Mouse (Mus musculus): Measurements from ENCODE around the gene Fam168b. TPM values are rescaled to one million over a fixed set of nuclear protein-coding genes. Genes with fewer than 3 reads are reported as not detected.

Gene Fam168b
- polyA plus RNA-seq, 1 experiment from 2014 or later, result 65.7 TPM

DNA sequence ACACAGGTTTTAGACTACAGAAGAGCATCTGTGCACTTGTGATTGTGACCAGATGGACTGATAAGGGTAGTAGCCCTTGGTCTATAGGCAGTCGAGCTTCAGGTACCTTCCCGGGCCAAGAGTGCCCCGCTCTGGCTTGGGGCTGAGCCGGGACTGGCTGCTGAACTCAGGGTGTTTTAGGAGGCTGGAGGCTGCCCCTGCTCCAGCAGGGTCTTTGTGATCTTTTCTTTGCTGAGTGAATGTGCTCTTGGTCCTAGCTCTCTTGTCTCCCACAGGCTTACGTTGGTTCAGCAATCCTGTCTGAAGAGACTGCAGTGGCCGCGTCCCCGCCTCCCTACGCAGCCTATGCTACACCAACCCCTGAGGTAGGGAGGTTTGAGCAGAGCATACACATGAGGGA lies 23.0 kb upstream of the Fam168b start:
- no peaks in the 10 kb centered on the region for H3K27me3 ChIP-seq (replicated peaks)
- no peak for ATAC-seq (ENCODE audit: insufficient number of reproducible peaks, low FRiP score)
- H3K4me3 ChIP-seq, result no peak overlapping the region
- H3K9me3 ChIP-seq (replicated peaks), result no peaks in the 10 kb centered on the region
- H3K9ac ChIP-seq, result no peak overlapping the region
- 83% methylated on average over 9 of the region's 9 CpGs for WGBS
- H3K27ac ChIP-seq (ENCODE audit: poor library complexity, severe bottlenecking), result no peak overlapping the region
- H3K36me3 ChIP-seq, result peaks cover 49% of the 10 kb centered on the region
- peaks cover 15% of the 10 kb centered on the region for H3K4me1 ChIP-seq (replicated peaks)
- H3K4me2 ChIP-seq, result no peak overlapping the region

DNA sequence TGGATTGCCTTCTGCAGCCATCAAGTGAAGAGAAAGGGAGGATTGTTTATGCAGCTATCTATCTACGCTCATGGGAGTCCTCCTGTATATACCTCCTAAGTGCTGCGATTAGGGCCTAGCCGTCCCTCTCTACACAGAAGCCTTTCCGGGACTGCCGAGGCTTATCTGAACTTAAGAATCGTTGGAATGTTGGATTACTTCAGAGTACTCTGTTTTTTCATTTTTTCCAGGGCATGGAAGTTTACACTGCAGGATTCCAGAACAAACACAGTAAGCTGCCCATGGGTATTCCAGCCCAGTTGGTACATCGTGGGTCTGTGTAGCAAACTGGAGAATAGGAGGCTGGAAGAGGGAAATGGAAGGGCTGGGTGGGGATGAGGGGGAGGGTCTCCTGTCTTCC lies 21.4 kb upstream of the Fam168b start:
- peaks cover 35% of the 10 kb centered on the region for H3K36me3 ChIP-seq
- 12% methylated on average over 7 of the region's 7 CpGs for WGBS
- no peak overlapping the region for H3K9ac ChIP-seq

DNA sequence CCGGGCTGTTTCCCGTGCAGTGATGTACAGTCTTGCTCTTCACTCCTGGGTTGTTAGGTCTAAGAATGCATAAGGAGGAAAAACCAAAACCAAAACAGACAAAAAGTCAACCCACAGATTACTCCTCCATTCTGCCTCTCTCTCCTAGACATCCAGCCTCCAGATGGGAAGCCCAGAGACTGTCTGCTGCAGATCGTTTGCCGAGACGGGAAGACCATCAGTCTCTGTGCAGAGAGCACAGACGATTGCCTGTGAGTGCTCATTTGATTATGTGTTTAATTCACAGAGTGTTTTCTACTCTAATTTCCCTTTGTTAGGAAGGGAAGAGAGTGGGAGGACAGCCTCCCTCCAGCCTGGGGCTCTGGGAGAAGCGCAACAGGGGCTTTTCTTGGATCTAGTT lies 20.5 kb upstream of the Fam168b start:
- no peaks in the 10 kb centered on the region for H3K9me3 ChIP-seq (replicated peaks)
- H3K4me3 ChIP-seq, result no peak overlapping the region
- no peak overlapping the region for H3K4me2 ChIP-seq
- H3K27me3 ChIP-seq (replicated peaks), result no peaks in the 10 kb centered on the region
- H3K27ac ChIP-seq (ENCODE audit: poor library complexity, severe bottlenecking), result no peak overlapping the region
- H3K4me1 ChIP-seq (replicated peaks), result peaks cover 15% of the 10 kb centered on the region
- ATAC-seq (ENCODE audit: insufficient number of reproducible peaks, low FRiP score), result no peak
- WGBS, result 80% methylated on average over 7 of the region's 7 CpGs
- peaks cover 26% of the 10 kb centered on the region for H3K36me3 ChIP-seq
- H3K9ac ChIP-seq, result no peak overlapping the region

More for the DNA sequence above, 21.4 kb upstream of the Fam168b start:
- Histone ChIP-seq H3K4me1 (replicated peaks) (peaks cover 15% of the 10 kb centered on the region), H3K27ac (ENCODE audit: poor library complexity, severe bottlenecking) (no peak overlapping the region), H3K27me3 (replicated peaks) (no peaks in the 10 kb centered on the region), H3K4me3 (no peak overlapping the region), H3K4me2 (no peak overlapping the region), H3K9me3 (replicated peaks) (no peaks in the 10 kb centered on the region)
- peak; percentile 65; the same call in 1 of the 2 replicates for ATAC-seq (ENCODE audit: insufficient number of reproducible peaks, low FRiP score)

DNA sequence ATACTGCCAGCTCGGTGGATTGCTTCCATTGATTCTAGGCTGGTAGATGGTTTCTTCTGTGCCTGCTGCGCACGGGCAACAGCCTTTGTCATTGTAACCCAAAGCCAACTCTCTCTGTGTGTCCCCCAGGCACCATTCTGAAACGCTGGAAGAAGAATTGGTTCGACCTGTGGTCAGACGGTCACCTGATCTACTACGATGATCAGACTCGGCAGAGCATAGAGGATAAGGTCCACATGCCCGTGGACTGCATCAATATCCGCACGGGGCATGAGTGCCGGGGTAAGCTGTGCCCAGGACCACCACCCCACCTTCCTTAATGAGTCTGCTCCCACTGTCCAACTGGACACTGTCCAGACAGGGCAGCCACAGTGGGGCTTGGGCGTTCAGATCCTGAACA lies 20.0 kb upstream of the Fam168b start:
- no peak overlapping the region for H3K27ac ChIP-seq (ENCODE audit: poor library complexity, severe bottlenecking)
- peaks cover 15% of the 10 kb centered on the region for H3K4me1 ChIP-seq (replicated peaks)
- H3K9ac ChIP-seq, result no peak overlapping the region
- no peaks in the 10 kb centered on the region for H3K9me3 ChIP-seq (replicated peaks)
- peaks cover 26% of the 10 kb centered on the region for H3K36me3 ChIP-seq
- ATAC-seq (ENCODE audit: insufficient number of reproducible peaks, low FRiP score), result no peak
- 93% methylated on average over 13 of the region's 13 CpGs for WGBS
- H3K4me3 ChIP-seq, result no peak overlapping the region
- no peak overlapping the region for H3K4me2 ChIP-seq
- H3K27me3 ChIP-seq (replicated peaks), result no peaks in the 10 kb centered on the region

DNA sequence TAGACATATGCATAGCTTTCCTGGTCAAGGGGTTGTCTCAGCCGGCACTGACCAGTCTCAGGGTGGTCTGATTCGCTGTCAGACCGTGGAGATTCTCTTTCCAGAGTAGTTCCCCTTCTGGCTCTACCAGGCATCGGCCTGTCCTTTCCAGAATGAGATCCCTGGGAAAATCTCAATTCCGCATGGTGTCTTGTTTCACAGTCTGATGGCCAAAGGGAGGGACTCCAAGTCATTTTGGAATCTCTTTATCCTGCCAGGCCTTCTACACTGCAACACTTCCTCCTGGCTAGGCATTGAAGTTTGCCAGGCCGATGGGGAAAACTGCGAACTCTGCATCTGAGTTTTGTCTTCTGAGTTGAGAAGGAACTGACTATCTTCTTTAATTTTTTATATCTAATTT lies 17.3 kb upstream of the Fam168b start:
- peaks cover 15% of the 10 kb centered on the region for H3K4me1 ChIP-seq (replicated peaks)
- peaks cover 18% of the 10 kb centered on the region for H3K36me3 ChIP-seq
- H3K4me3 ChIP-seq, result no peak overlapping the region
- no peak for ATAC-seq (ENCODE audit: insufficient number of reproducible peaks, low FRiP score)
- H3K27me3 ChIP-seq (replicated peaks), result no peaks in the 10 kb centered on the region
- no peaks in the 10 kb centered on the region for H3K9me3 ChIP-seq (replicated peaks)
- 89% methylated on average over 7 of the region's 7 CpGs for WGBS
- no peak overlapping the region for H3K4me2 ChIP-seq
- H3K27ac ChIP-seq (ENCODE audit: poor library complexity, severe bottlenecking), result no peak overlapping the region
- no peak overlapping the region for H3K9ac ChIP-seq

DNA sequence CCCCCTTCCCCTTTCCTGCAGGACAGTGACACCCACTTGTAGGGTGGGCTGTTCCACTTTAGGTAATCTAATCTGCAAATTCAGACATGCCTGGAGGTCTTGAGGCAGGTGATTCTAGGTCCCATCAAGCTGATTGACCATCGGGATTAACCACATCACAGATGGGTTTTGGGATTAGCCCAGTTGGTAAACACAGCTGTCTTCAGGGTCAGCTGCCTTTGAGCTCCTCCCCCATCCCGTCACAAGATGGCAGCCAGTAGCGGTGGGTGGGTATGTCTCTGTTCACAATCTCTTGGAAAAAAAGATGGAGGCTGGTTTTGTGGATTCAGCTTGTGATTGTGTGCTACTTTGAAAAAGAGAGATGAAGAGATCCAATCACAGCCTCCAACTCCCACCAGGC lies 16.9 kb upstream of the Fam168b start:
- Histone ChIP-seq H3K27ac (ENCODE audit: poor library complexity, severe bottlenecking) (no peak overlapping the region), H3K4me2 (no peak overlapping the region), H3K36me3 (peaks cover 18% of the 10 kb centered on the region), H3K27me3 (replicated peaks) (no peaks in the 10 kb centered on the region), H3K9me3 (replicated peaks) (no peaks in the 10 kb centered on the region), H3K4me1 (replicated peaks) (peaks cover 15% of the 10 kb centered on the region), H3K4me3 (no peak overlapping the region), H3K9ac (no peak overlapping the region)
- no peak for ATAC-seq (ENCODE audit: insufficient number of reproducible peaks, low FRiP score)
- WGBS, result 82% methylated on average over 3 of the region's 3 CpGs

DNA sequence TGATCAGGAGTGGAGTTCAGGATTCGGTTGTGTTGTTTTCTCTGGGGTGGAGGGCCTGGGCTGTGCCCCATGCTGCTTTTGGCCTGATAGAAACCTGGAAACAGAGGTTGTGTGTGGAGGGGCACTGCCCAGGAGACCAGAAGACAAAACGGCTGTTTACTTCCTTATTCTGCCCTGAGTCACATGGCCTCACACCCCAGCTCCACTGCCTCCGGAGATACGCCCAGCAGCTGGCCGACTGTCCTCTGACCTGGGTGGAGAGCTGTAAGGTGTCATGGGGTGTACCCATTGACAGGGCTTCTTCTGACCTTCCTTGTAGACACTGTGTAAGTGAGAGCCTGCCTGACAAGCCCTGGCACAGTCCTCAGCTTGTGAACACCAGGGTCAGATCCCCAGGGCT lies 15.8 kb upstream of the Fam168b start:
- Histone ChIP-seq H3K27ac (ENCODE audit: poor library complexity, severe bottlenecking) (no peak overlapping the region), H3K9ac (no peak overlapping the region), H3K36me3 (peaks cover 18% of the 10 kb centered on the region), H3K4me2 (no peak overlapping the region), H3K27me3 (replicated peaks) (no peaks in the 10 kb centered on the region), H3K4me1 (replicated peaks) (peaks cover 4% of the 10 kb centered on the region), H3K9me3 (replicated peaks) (no peaks in the 10 kb centered on the region), H3K4me3 (no peak overlapping the region)
- 71% methylated on average over 5 of the region's 5 CpGs for WGBS
- no peak for ATAC-seq (ENCODE audit: insufficient number of reproducible peaks, low FRiP score)

DNA sequence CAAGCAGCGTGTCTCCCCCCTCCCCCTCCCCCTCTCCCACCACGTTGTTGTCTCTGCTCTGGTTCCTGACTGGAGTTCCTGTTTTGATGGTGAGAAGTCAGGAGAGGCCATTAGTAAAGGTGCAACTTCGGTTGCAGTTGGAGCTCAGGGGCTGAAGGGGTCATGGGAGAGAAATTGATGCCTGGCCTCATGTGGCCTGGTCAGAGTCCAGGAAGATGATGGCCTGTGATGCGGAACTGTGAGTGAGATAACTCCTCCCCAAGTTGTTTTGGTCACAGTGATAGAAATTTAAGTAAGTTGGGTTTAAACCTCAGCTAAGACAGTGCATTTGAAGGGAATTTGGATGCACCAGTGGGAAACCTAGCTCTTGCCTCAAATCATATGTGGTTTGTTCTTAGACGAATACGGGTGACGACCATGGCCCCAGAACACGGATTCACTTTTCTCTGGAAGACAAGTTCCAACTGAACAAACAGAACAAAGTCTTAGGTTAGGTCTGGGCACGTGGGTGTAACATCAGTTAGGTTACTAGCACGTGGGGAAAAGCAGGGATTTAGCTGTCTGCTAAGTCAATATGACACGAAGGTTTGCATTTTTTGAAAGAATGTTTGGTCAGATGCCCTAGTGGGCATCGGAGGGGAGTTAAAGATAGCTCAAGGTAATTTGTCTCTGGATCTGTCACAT lies 12.3 kb upstream of the Fam168b start:
- Histone ChIP-seq H3K4me3 (no peak overlapping the region), H3K36me3 (no peaks in the 10 kb centered on the region), H3K4me1 (replicated peaks) (peaks cover 26% of the 10 kb centered on the region), H3K9ac (no peak overlapping the region), H3K27ac (ENCODE audit: poor library complexity, severe bottlenecking) (no peak overlapping the region), H3K27me3 (replicated peaks) (no peaks in the 10 kb centered on the region), H3K4me2 (no peak overlapping the region), H3K9me3 (replicated peaks) (no peaks in the 10 kb centered on the region)
- 74% methylated on average over 12 of the region's 12 CpGs for WGBS
- no peak for ATAC-seq (ENCODE audit: insufficient number of reproducible peaks, low FRiP score)

DNA sequence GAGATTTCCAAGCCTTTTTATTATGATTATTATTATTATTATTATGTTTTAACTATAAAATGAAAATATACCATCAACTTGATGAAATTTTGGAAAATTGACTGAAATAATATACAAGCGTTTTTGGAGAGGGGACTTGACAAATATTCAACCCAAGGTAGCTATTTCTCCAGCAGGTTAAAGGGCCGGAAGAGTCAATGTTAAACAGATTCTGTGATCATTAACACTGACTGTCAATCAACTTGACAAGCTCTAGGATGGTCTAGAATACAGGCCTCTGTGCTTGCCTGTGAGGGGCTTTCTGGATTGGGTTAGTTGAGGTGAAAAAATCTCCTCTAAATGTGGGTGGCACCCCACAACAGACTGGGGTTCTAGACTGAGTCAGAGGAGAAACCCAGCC lies 10.9 kb upstream of the Fam168b start:
- H3K27ac ChIP-seq (ENCODE audit: poor library complexity, severe bottlenecking), result no peak overlapping the region
- ATAC-seq (ENCODE audit: insufficient number of reproducible peaks, low FRiP score), result no peak
- 81% methylated on average over 2 of the region's 2 CpGs for WGBS
- H3K4me3 ChIP-seq, result no peak overlapping the region
- H3K27me3 ChIP-seq (replicated peaks), result no peaks in the 10 kb centered on the region
- H3K9me3 ChIP-seq (replicated peaks), result no peaks in the 10 kb centered on the region
- no peak overlapping the region for H3K4me2 ChIP-seq
- H3K9ac ChIP-seq, result no peak overlapping the region
- no peaks in the 10 kb centered on the region for H3K36me3 ChIP-seq
- H3K4me1 ChIP-seq (replicated peaks), result peaks cover 26% of the 10 kb centered on the region

DNA sequence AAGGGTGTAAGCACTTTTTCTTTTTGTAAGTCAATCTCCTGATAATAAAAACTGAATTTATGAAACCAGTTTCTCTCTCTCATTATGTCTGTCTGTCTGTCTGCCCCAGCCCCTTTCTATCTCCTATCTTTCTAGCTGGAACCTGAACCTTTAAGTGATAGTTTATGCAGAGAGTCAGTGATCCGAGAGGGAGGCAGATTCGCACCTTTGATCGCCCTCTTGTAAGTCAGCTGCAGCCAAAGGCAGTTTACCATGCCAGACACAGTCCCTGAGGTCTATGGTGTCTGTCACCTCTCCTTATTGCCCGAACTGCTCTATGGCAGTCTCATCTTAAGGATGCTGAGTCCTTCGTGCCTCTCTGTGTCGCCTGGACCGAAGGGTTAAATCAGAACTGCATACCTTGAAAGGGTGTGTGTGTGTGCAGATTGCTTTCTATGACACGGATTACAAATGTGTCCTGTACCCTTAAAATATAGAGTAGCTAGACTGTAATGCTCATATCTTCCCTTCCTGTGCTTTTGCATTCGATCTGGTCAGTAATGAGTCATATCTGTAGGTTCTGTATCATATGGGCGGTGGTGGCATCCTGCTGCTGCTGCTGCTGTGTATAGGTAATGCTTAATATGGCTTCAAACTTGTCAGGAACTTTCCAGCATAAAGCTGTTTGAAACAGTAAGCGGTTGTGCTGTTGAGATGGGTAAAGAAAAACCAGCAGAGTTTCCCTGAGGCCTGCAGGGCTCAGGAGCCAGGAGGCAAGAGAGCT lies 9.4 kb upstream of the Fam168b start:
- no peak overlapping the region for H3K4me3 ChIP-seq
- no peak overlapping the region for H3K9ac ChIP-seq
- no peaks in the 10 kb centered on the region for H3K9me3 ChIP-seq (replicated peaks)
- H3K27ac ChIP-seq (ENCODE audit: poor library complexity, severe bottlenecking), result peak overlapping the region; percentile 60
- 70% methylated on average over 11 of the region's 11 CpGs for WGBS
- H3K4me1 ChIP-seq (replicated peaks), result peaks cover 26% of the 10 kb centered on the region
- H3K4me2 ChIP-seq, result no peak overlapping the region
- H3K27me3 ChIP-seq (replicated peaks), result no peaks in the 10 kb centered on the region
- H3K36me3 ChIP-seq, result no peaks in the 10 kb centered on the region
- no peak for ATAC-seq (ENCODE audit: insufficient number of reproducible peaks, low FRiP score)

DNA sequence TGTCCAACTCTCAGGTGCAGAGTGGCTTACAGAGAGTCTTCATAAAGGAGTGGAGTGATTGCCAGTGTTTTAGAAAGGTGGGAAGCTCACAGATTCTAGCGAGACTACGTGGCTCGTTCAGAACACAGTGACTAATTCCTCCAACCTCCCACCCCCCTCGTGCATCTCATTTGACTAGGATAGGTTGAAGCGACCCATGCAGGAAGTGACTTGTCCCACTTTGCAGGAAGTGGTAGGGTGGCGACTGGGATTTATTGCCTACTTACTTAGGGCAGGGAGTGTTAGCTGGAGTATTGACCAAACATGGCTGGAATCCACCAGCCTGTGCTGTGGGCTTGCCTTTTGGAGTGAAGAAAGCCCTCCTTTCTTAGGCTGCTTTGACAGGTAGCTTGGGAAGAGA lies 8.7 kb upstream of the Fam168b start:
- no peak overlapping the region for H3K9ac ChIP-seq
- H3K4me3 ChIP-seq, result no peak overlapping the region
- peaks cover 26% of the 10 kb centered on the region for H3K4me1 ChIP-seq (replicated peaks)
- H3K9me3 ChIP-seq (replicated peaks), result no peaks in the 10 kb centered on the region
- 45% methylated on average over 6 of the region's 6 CpGs for WGBS
- H3K4me2 ChIP-seq, result 0 out of 2 replicates have a peak overlapping the region, but pooled peaks have one; percentile 86
- H3K27me3 ChIP-seq (replicated peaks), result no peaks in the 10 kb centered on the region
- no peak for ATAC-seq (ENCODE audit: insufficient number of reproducible peaks, low FRiP score)
- H3K36me3 ChIP-seq, result no peaks in the 10 kb centered on the region
- H3K27ac ChIP-seq (ENCODE audit: poor library complexity, severe bottlenecking), result no peak overlapping the region
